Mouse (Mus musculus) cerebellum, adult 2 months (tissue): ENCODE results near the gene Tbc1d32. TPM values are rescaled to one million over a fixed set of nuclear protein-coding genes. Genes with fewer than 3 reads are reported as not detected.

Experiments
- DNase-seq, 2 experiments: peaks; one replicate each; pipeline ENCODE4 v3.0.0; 2021
- H3K27ac ChIP-seq: fragments of 200-500 bp; 2 replicates; pipeline ENCODE4 v1.5.1; 2012; ENCODE audit warnings: low read length, control low read depth, inconsistent platforms; ENCODE audit not compliant: insufficient read depth
- H3K27me3 ChIP-seq: fragments of 200-500 bp; 2 replicates; pipeline ENCODE4 v1.6.1; 2012; ENCODE audit warnings: inconsistent platforms, mild to moderate bottlenecking, low read length, moderate library complexity; ENCODE audit not compliant: control insufficient read depth, insufficient read depth
- H3K4me1 ChIP-seq: fragments of 200-500 bp; 2 replicates; pipeline ENCODE4 v1.6.1; 2011; ENCODE audit warnings: low read length; ENCODE audit not compliant: control insufficient read depth, insufficient read depth
- H3K4me3 ChIP-seq: fragments of 200-500 bp; replicated peaks from 2 replicates; pipeline ENCODE3; 2011; ENCODE audit warnings: mild to moderate bottlenecking, low read depth, low read length, control low read depth; ENCODE audit not compliant: insufficient read depth
- CTCF ChIP-seq: fragments of 200-500 bp; IDR thresholded peaks from 2 replicates; pipeline ENCODE4 v1.5.1; 2011; ENCODE audit warnings: low read depth, mild to moderate bottlenecking, control low read depth, low read length, moderate library complexity, borderline replicate concordance; ENCODE audit not compliant: insufficient read depth
- POLR2A ChIP-seq: fragments of 200-500 bp; IDR thresholded peaks from 2 replicates; pipeline ENCODE4 v1.6.1; 2011; ENCODE audit warnings: low read length, control low read depth, borderline replicate concordance; ENCODE audit not compliant: insufficient read depth
- WGBS: fragments of 180-500 bp; shearing (Covaris S2); methylation state at CpG from one replicate; pipeline ENCODE4 v1.1.7; 2018; 5-methylcytosine and 5-hydroxymethylcytosine counted together
- polyA plus RNA-seq: library from polyadenylated mRNA; depleted of rRNA; stranded (reverse); fragments of >200 nt; gene quantifications from 2 replicates; pipeline ENCODE4 v1.2.3, GENCODE M21; 2012

The Tbc1d32 gene
- polyA plus RNA-seq, 1 experiment, result 3.5 TPM

DNA sequence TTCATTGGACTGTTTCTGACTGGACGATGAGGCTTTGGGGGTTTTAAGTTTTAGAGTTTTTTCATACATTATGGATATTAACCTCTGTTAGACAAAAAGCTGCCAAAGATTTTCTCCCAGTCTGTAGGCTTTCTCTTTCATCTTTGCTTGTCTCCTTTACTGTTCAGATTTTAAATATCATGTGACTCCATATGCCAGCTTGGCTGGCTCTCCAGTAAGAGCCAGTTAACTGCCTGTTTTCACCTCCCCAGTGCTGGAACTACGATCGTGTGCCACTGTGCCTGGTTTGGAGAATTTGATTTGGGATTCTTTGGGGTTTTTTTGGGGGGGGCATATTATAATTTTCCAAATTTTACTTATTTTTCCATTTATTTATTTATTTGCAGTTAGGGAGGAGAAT lies 79.6 kb downstream of the Tbc1d32 start:
- TF ChIP-seq CTCF (no peak), POLR2A (no peak)
- Histone ChIP-seq H3K4me3 (no peak overlapping the region), H3K27me3 (no peaks in the 10 kb centered on the region), H3K27ac (no peak overlapping the region), H3K4me1 (no peaks in the 10 kb centered on the region)
- DNase-seq, result no peak
- 72% methylated on average over 3 of the region's 3 CpGs for WGBS

DNA sequence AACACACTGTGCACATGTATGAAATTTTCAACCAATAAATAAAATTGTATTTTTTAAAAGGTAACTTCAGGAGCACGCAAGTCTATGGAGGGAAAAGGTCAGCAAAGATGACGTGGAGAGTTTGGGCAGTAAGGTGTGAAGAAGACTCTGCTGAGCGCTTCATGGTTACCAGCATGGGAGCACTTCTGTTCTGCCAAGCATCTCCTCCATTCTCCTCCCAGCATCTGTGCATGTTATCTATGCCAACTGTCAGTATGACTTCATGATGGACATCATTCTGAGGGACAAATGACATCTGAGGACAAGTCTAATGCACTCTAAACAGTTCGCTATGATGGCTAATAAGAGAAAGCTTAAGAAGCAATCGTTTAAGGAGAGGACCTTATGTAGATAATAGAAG lies 91.3 kb downstream of the Tbc1d32 start:
- Histone ChIP-seq H3K4me3 (no peak overlapping the region), H3K4me1 (peaks cover 6% of the 10 kb centered on the region; the same call in 1 of the 2 replicates), H3K27me3 (no peaks in the 10 kb centered on the region), H3K27ac (no peak overlapping the region)
- DNase-seq, result peak; percentile 19 to 56
- TF ChIP-seq POLR2A (no peak), CTCF (no peak)
- WGBS, result 25% methylated on average over 5 of the region's 5 CpGs

DNA sequence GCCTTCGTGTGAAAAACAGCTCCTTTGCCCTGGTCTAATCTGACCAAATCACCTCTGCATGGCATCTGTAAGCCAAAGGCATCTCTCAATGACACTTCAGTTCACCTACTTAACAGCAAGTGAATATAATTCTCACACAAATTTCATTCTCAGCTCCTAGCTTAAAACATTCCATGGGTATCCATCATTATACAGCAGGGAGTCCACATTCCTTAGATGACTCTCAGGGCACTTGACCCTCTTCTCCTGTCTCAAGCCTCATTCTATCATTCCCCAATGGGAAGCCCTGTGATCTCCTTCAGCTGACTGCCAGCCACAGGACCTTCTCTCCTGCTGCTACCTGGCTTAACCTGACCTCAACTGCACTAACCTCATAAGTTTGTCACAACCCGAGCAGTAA lies 98.8 kb downstream of the Tbc1d32 start:
- DNase-seq, result no peak
- no peak overlapping the region for H3K4me3 ChIP-seq
- H3K27me3 ChIP-seq, result no peaks in the 10 kb centered on the region
- TF ChIP-seq CTCF, result no peak
- TF ChIP-seq POLR2A, result no peak
- 82% methylated on average over 2 of the region's 2 CpGs for WGBS
- no peaks in the 10 kb centered on the region for H3K4me1 ChIP-seq
- H3K27ac ChIP-seq, result no peak overlapping the region

DNA sequence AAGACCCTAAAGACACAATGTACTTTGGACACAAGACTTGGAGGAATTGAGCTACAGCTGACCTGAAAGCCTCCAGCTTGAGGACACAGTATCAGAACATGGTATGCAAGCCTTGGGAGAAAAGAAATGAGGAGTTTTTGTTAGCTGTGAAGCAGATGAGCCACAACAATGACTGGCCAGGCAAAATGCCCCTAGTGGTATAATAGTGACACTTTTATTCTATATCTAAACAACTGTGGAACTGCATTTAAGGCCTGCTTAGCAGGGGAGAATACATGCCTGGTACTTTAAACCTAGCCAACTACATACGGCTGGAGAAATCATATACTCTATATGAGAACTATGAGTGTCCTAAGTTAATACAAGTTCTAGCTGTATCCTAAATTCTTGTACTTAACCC lies 101.5 kb downstream of the Tbc1d32 start:
- H3K4me3 ChIP-seq, result no peak overlapping the region
- DNase-seq, result no peak
- H3K27ac ChIP-seq, result no peak overlapping the region
- TF ChIP-seq POLR2A, result no peak
- no peak for TF ChIP-seq CTCF
- WGBS, result 100% methylated on average over 1 of the region's 1 CpGs
- no peaks in the 10 kb centered on the region for H3K4me1 ChIP-seq
- no peaks in the 10 kb centered on the region for H3K27me3 ChIP-seq

DNA sequence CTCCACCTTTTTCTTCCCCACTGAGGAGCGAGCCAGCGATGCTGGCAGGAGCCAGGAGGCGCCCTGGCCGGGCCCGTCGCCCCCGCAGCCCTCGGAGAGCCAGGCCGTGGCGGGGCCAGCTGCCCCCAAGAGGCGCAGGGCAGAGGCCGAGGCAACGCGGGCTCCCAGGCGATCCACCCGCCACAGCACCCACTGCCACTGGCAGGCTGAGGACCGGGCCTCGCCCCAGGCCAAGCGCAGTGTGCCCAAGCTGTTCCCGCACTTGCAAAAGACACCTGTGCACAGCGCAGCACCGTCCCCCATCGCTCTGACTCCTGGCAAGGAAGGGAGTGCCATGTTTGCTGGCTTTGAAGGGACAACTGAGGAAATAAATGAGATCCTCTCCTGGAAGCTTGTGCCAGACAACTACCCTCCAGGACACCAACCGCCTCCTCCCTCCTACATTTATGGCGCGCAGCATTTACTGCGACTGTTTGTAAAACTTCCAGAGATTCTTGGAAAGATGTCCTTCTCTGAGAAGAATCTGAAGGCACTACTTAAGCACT lies 112.8 kb downstream of the Tbc1d32 start:
- TF ChIP-seq CTCF, result no peak
- TF ChIP-seq POLR2A, result 0 out of 2 replicates have a peak, but pooled peaks have one; percentile 10
- peak; percentile 76 to 86 for DNase-seq
- Histone ChIP-seq H3K4me1 (peaks cover 4% of the 10 kb centered on the region; the same call in 1 of the 2 replicates), H3K27me3 (no peaks in the 10 kb centered on the region), H3K4me3 (peak overlapping the region; percentile 84), H3K27ac (peak overlapping the region; percentile 95)
- 1% methylated on average over 26 of the region's 27 CpGs for WGBS

DNA sequence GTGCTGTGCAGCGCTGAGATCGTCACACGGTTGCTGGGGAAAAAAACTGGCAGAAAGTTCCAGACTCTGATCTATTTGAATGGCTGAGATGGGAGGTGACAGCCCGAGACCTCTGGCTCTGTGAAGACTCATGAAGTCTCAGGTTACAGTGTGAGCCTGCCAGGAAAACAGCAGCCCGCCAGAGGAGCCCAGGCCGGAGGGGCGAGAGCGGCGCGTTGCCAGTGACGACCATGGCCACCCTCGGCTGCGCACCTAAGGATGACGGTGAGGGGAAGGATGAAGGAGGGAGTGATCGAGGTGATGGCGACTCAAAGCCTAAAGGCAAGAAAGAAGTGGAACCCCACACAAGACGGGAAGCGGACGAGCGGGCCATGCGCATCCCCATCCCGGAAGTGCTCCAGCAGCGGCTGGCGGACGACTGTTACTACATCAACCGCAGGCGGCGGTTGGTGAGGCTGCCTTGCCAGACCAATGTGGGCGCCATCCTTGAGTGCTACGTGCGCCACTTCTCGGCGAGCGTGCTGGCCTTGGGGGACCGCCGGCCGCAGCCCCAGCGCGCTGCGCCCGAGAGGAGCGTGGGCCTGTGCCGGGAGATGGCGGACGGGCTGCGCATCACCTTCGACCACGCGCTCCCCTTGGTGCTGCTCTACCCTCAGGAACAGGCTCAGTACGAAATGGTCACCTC lies 113.4 kb downstream of the Tbc1d32 start:
- Histone ChIP-seq H3K27ac (peak overlapping the region; percentile 95), H3K27me3 (no peaks in the 10 kb centered on the region), H3K4me3 (peak overlapping the region; percentile 84), H3K4me1 (peaks cover 4% of the 10 kb centered on the region; the same call in 1 of the 2 replicates)
- TF ChIP-seq CTCF (no peak), POLR2A (no peak)
- peak; percentile 81 to 87 for DNase-seq
- 1% methylated on average over 50 of the region's 50 CpGs for WGBS

DNA sequence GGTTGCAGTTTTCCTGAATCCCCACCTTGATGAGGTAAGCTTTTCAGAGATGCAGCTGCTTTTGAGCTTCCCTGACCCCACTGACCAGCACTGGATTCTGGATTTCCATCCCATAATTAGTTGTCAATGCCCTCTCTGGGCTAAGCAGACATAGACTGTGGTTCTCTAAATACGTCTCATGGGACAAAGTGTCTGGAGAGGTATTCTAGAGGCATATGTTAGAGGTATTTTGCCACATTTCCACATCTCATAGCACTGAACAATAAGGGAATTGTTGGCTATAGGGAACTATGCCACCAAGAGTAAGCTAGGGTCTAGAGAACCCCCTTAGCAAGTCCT lies 121.5 kb downstream of the Tbc1d32 start:
- H3K4me3 ChIP-seq, result peak overlapping the region; percentile 59
- H3K27ac ChIP-seq, result no peak overlapping the region

More for the DNA sequence above, 121.5 kb downstream of the Tbc1d32 start:
- Histone ChIP-seq H3K27me3 (no peaks in the 10 kb centered on the region), H3K4me1 (no peaks in the 10 kb centered on the region)
- no peak for TF ChIP-seq CTCF
- no peak for TF ChIP-seq POLR2A
- DNase-seq, result no peak
- WGBS, result 59% methylated on average over 1 of the region's 1 CpGs
